Mouse (Mus musculus): ENCODE data around the gene Acer1. TPM values are rescaled to one million over a fixed set of nuclear protein-coding genes. Genes with fewer than 3 reads are reported as not detected.

The Acer1 gene
- polyA plus RNA-seq, 1 experiment from 2014 or later: not detected

- Histone ChIP-seq H3K9ac (replicated peaks; ENCODE audit: low read depth, low read length) (peak within 1 kb of the TSS; percentile 85), H3K27me3 (replicated peaks; ENCODE audit: control insufficient read depth, insufficient read depth, low read length) (no peaks in the 10 kb centered on the region), H3K36me3 (ENCODE audit: control insufficient read depth, insufficient read depth) (peaks cover 13% of the 10 kb centered on the region), H3K9me3 (ENCODE audit: control insufficient read depth, low read length) (no peaks in the 10 kb centered on the region), H3K4me1 (replicated peaks; ENCODE audit: control insufficient read depth, insufficient read depth, low read length) (peaks cover 13% of the 10 kb centered on the region), H3K27ac (ENCODE audit: low read length) (peak within 1 kb of the TSS; percentile 73), H3K4me2 (ENCODE audit: low read length) (peak within 1 kb of the TSS; percentile 90), H3K4me3 (replicated peaks; ENCODE audit: low read length) (peak within 1 kb of the TSS; percentile 69)
- ATAC-seq: peak; percentile 98
- WGBS: under 1% methylated on average over 52 of the region's 52 CpGs
Measured at GRCm38 (mm10) chr17:56990115-56990746, 8.3 kb upstream of the Acer1 start, which contains the start of gene Clpp. Gene Clpp, plus strand, starts transcription at chr17:56990305.

- peak overlapping the region; percentile 85 for H3K9ac ChIP-seq (replicated peaks; ENCODE audit: low read depth, low read length)
- 2% methylated on average over 25 of the region's 25 CpGs for WGBS
- H3K27ac ChIP-seq (ENCODE audit: low read length): peak overlapping the region; percentile 73
- peak overlapping the region; percentile 69 for H3K4me3 ChIP-seq (replicated peaks; ENCODE audit: low read length)
- H3K27me3 ChIP-seq (replicated peaks; ENCODE audit: control insufficient read depth, insufficient read depth, low read length): no peaks in the 10 kb centered on the region
- peaks cover 13% of the 10 kb centered on the region for H3K4me1 ChIP-seq (replicated peaks; ENCODE audit: control insufficient read depth, insufficient read depth, low read length)
- peaks cover 8% of the 10 kb centered on the region; the same call in 1 of the 2 replicates for H3K36me3 ChIP-seq (ENCODE audit: control insufficient read depth, insufficient read depth)
- H3K9me3 ChIP-seq (ENCODE audit: control insufficient read depth, low read length): no peaks in the 10 kb centered on the region
- peak; percentile 93 for ATAC-seq
- H3K4me2 ChIP-seq (ENCODE audit: low read length): peak overlapping the region; percentile 90
Measured at GRCm38 (mm10) chr17:56989467-56990114, 7.7 kb upstream of the Acer1 start.

GRCm38 (mm10) chr17:56988921-56989430 is 7.0 kb upstream of the Acer1 start:
- no peaks in the 10 kb centered on the region for H3K9me3 ChIP-seq (ENCODE audit: control insufficient read depth, low read length)
- no peak for ATAC-seq
- peaks cover 13% of the 10 kb centered on the region for H3K4me1 ChIP-seq (replicated peaks; ENCODE audit: control insufficient read depth, insufficient read depth, low read length)
- H3K4me2 ChIP-seq (ENCODE audit: low read length): peak overlapping the region; percentile 90
- peak overlapping the region; percentile 69 for H3K4me3 ChIP-seq (replicated peaks; ENCODE audit: low read length)
- H3K36me3 ChIP-seq (ENCODE audit: control insufficient read depth, insufficient read depth): peaks cover 8% of the 10 kb centered on the region; the same call in 1 of the 2 replicates
- H3K9ac ChIP-seq (replicated peaks; ENCODE audit: low read depth, low read length): peak overlapping the region; percentile 85
- H3K27ac ChIP-seq (ENCODE audit: low read length): peak overlapping the region; percentile 73; the same call in 1 of the 2 replicates
- no peaks in the 10 kb centered on the region for H3K27me3 ChIP-seq (replicated peaks; ENCODE audit: control insufficient read depth, insufficient read depth, low read length)
- 70% methylated on average over 7 of the region's 7 CpGs for WGBS

GRCm38 (mm10) chr17:56988441-56988840 is 6.5 kb upstream of the Acer1 start:
- Histone ChIP-seq H3K27ac (ENCODE audit: low read length) (no peak overlapping the region), H3K4me1 (replicated peaks; ENCODE audit: control insufficient read depth, insufficient read depth, low read length) (peaks cover 13% of the 10 kb centered on the region), H3K4me3 (replicated peaks; ENCODE audit: low read length) (no peak overlapping the region), H3K9me3 (ENCODE audit: control insufficient read depth, low read length) (no peaks in the 10 kb centered on the region), H3K9ac (replicated peaks; ENCODE audit: low read depth, low read length) (no peak overlapping the region), H3K27me3 (replicated peaks; ENCODE audit: control insufficient read depth, insufficient read depth, low read length) (no peaks in the 10 kb centered on the region), H3K36me3 (ENCODE audit: control insufficient read depth, insufficient read depth) (0 out of 2 replicates have a peak, but pooled peaks cover 6% of the 10 kb centered on the region), H3K4me2 (ENCODE audit: low read length) (no peak overlapping the region)
- 86% methylated on average over 7 of the region's 7 CpGs for WGBS
- ATAC-seq: no peak

- Histone ChIP-seq H3K9ac (replicated peaks; ENCODE audit: low read depth, low read length) (no peak overlapping the region), H3K9me3 (ENCODE audit: control insufficient read depth, low read length) (no peaks in the 10 kb centered on the region), H3K4me2 (ENCODE audit: low read length) (no peak overlapping the region), H3K27me3 (replicated peaks; ENCODE audit: control insufficient read depth, insufficient read depth, low read length) (no peaks in the 10 kb centered on the region), H3K4me3 (replicated peaks; ENCODE audit: low read length) (no peak overlapping the region), H3K4me1 (replicated peaks; ENCODE audit: control insufficient read depth, insufficient read depth, low read length) (peaks cover 9% of the 10 kb centered on the region), H3K36me3 (ENCODE audit: control insufficient read depth, insufficient read depth) (no peaks in the 10 kb centered on the region), H3K27ac (ENCODE audit: low read length) (no peak overlapping the region)
- no peak for ATAC-seq
- 91% methylated on average over 3 of the region's 3 CpGs for WGBS
Measured at GRCm38 (mm10) chr17:56986105-56986805, 4.3 kb upstream of the Acer1 start.

GRCm38 (mm10) chr17:56985656-56986055 is 3.7 kb upstream of the Acer1 start:
- no peaks in the 10 kb centered on the region for H3K27me3 ChIP-seq (replicated peaks; ENCODE audit: control insufficient read depth, insufficient read depth, low read length)
- peaks cover 3% of the 10 kb centered on the region for H3K4me1 ChIP-seq (replicated peaks; ENCODE audit: control insufficient read depth, insufficient read depth, low read length)
- H3K4me3 ChIP-seq (replicated peaks; ENCODE audit: low read length): no peak overlapping the region
- H3K36me3 ChIP-seq (ENCODE audit: control insufficient read depth, insufficient read depth): no peaks in the 10 kb centered on the region
- ATAC-seq: no peak
- no peaks in the 10 kb centered on the region for H3K9me3 ChIP-seq (ENCODE audit: control insufficient read depth, low read length)
- H3K27ac ChIP-seq (ENCODE audit: low read length): no peak overlapping the region
- H3K4me2 ChIP-seq (ENCODE audit: low read length): no peak overlapping the region
- H3K9ac ChIP-seq (replicated peaks; ENCODE audit: low read depth, low read length): no peak overlapping the region
- 78% methylated on average over 3 of the region's 3 CpGs for WGBS

GRCm38 (mm10) chr17:56984886-56985285 is 3.0 kb upstream of the Acer1 start:
- Histone ChIP-seq H3K27me3 (replicated peaks; ENCODE audit: control insufficient read depth, insufficient read depth, low read length) (no peaks in the 10 kb centered on the region), H3K36me3 (ENCODE audit: control insufficient read depth, insufficient read depth) (no peaks in the 10 kb centered on the region), H3K9me3 (ENCODE audit: control insufficient read depth, low read length) (no peaks in the 10 kb centered on the region), H3K9ac (replicated peaks; ENCODE audit: low read depth, low read length) (no peak overlapping the region), H3K4me2 (ENCODE audit: low read length) (no peak overlapping the region), H3K4me3 (replicated peaks; ENCODE audit: low read length) (no peak overlapping the region), H3K4me1 (replicated peaks; ENCODE audit: control insufficient read depth, insufficient read depth, low read length) (peaks cover 3% of the 10 kb centered on the region; the same call in 1 of the 2 replicates), H3K27ac (ENCODE audit: low read length) (no peak overlapping the region)
- WGBS: 84% methylated on average over 9 of the region's 9 CpGs
- ATAC-seq: no peak

GRCm38 (mm10) chr17:56981049-56981448 is 877 bp downstream of the Acer1 start:
- no peaks in the 10 kb centered on the region for H3K4me1 ChIP-seq (replicated peaks; ENCODE audit: control insufficient read depth, insufficient read depth, low read length)
- H3K9ac ChIP-seq (replicated peaks; ENCODE audit: low read depth, low read length): no peak overlapping the region
- no peak overlapping the region for H3K4me3 ChIP-seq (replicated peaks; ENCODE audit: low read length)
- H3K36me3 ChIP-seq (ENCODE audit: control insufficient read depth, insufficient read depth): no peaks in the 10 kb centered on the region
- ATAC-seq: no peak
- H3K9me3 ChIP-seq (ENCODE audit: control insufficient read depth, low read length): no peaks in the 10 kb centered on the region
- H3K4me2 ChIP-seq (ENCODE audit: low read length): no peak overlapping the region
- H3K27ac ChIP-seq (ENCODE audit: low read length): no peak overlapping the region
- WGBS: 86% methylated on average over 7 of the region's 7 CpGs
- no peaks in the 10 kb centered on the region for H3K27me3 ChIP-seq (replicated peaks; ENCODE audit: control insufficient read depth, insufficient read depth, low read length)

- no peaks in the 10 kb centered on the region for H3K4me1 ChIP-seq (replicated peaks; ENCODE audit: control insufficient read depth, insufficient read depth, low read length)
- no peaks in the 10 kb centered on the region for H3K27me3 ChIP-seq (replicated peaks; ENCODE audit: control insufficient read depth, insufficient read depth, low read length)
- no peaks in the 10 kb centered on the region for H3K9me3 ChIP-seq (ENCODE audit: control insufficient read depth, low read length)
- ATAC-seq: no peak
- WGBS: 48% methylated on average over 5 of the region's 8 CpGs
- H3K9ac ChIP-seq (replicated peaks; ENCODE audit: low read depth, low read length): no peak overlapping the region
- no peak overlapping the region for H3K4me3 ChIP-seq (replicated peaks; ENCODE audit: low read length)
- H3K27ac ChIP-seq (ENCODE audit: low read length): no peak overlapping the region
- no peaks in the 10 kb centered on the region for H3K36me3 ChIP-seq (ENCODE audit: control insufficient read depth, insufficient read depth)
- no peak overlapping the region for H3K4me2 ChIP-seq (ENCODE audit: low read length)
Measured at GRCm38 (mm10) chr17:56979524-56979923, 2.4 kb downstream of the Acer1 start.

Measured in forebrain, embryonic 16.5 days (tissue).